Mouse (Mus musculus) limb, embryonic 10.5 days (tissue): ENCODE measurements at regions not wholly inside any gene's neighbourhood (a gene's known extent, or its start where the extent isn't known, plus 50 kb on each side); places are given as distances from the start of the nearest gene placed in this dataset.

Experiments
- DNase-seq: peaks from one replicate; pipeline ENCODE4 v3.0.0-alpha.2; 2017; ENCODE audit warnings: low spot score
- H3K27ac ChIP-seq: fragments of 300-500 bp; sonication (generic); 2 replicates; pipeline ENCODE4 v1.5.1; 2016; ENCODE audit warnings: mild to moderate bottlenecking
- H3K27me3 ChIP-seq: fragments of 300-500 bp; sonication (generic); 2 replicates; pipeline ENCODE4 v1.6.1; 2016; ENCODE audit warnings: low read depth, mild to moderate bottlenecking; ENCODE audit not compliant: poor library complexity, severe bottlenecking
- H3K36me3 ChIP-seq: fragments of 300-500 bp; sonication (generic); 2 replicates; pipeline ENCODE4 v1.6.1; 2016; ENCODE audit warnings: mild to moderate bottlenecking, moderate library complexity
- H3K4me1 ChIP-seq: fragments of 300-500 bp; sonication (generic); 2 replicates; pipeline ENCODE4 v1.6.1; 2016
- H3K4me3 ChIP-seq: fragments of 300-500 bp; sonication (generic); 2 replicates; pipeline ENCODE4 v1.5.1; 2016; ENCODE audit warnings: mild to moderate bottlenecking, moderate library complexity
- H3K9me3 ChIP-seq: fragments of 300-500 bp; sonication (generic); replicated peaks from 2 replicates; pipeline ENCODE4 v1.6.1; 2016; ENCODE audit warnings: mild to moderate bottlenecking
- WGBS: fragments of 180-500 bp; shearing (Covaris S2); methylation state at CpG from one replicate; pipeline ENCODE4 v1.1.7; 2016; 5-methylcytosine and 5-hydroxymethylcytosine counted together

GRCm38 (mm10) chr3:117049410-117049809 lies 80.6 kb upstream of the Palmd start:
- Histone ChIP-seq H3K27ac (no peak overlapping the region), H3K36me3 (no peaks in the 10 kb centered on the region), H3K27me3 (no peaks in the 10 kb centered on the region), H3K9me3 (no peaks in the 10 kb centered on the region), H3K4me3 (no peak overlapping the region), H3K4me1 (no peaks in the 10 kb centered on the region)
- no peak for DNase-seq
- WGBS = 71% methylated on average over 3 of the region's 3 CpGs

GRCm38 (mm10) chr3:117044809-117045208 lies 76.0 kb upstream of the Palmd start:
- no peak overlapping the region for H3K27ac ChIP-seq
- no peaks in the 10 kb centered on the region for H3K27me3 ChIP-seq
- H3K4me1 ChIP-seq = no peaks in the 10 kb centered on the region
- no peaks in the 10 kb centered on the region for H3K9me3 ChIP-seq
- WGBS = 87% methylated on average over 4 of the region's 4 CpGs
- H3K36me3 ChIP-seq = no peaks in the 10 kb centered on the region
- DNase-seq = no peak
- H3K4me3 ChIP-seq = no peak overlapping the region

GRCm38 (mm10) chr3:117044304-117044703 lies 75.5 kb upstream of the Palmd start:
- no peaks in the 10 kb centered on the region for H3K9me3 ChIP-seq
- H3K36me3 ChIP-seq = no peaks in the 10 kb centered on the region
- no peak overlapping the region for H3K27ac ChIP-seq
- no peaks in the 10 kb centered on the region for H3K27me3 ChIP-seq
- H3K4me1 ChIP-seq = no peaks in the 10 kb centered on the region
- no peak for DNase-seq
- no peak overlapping the region for H3K4me3 ChIP-seq
- 74% methylated on average over 2 of the region's 2 CpGs for WGBS

GRCm38 (mm10) chr3:117038928-117039300 lies 70.1 kb upstream of the Palmd start:
- no peaks in the 10 kb centered on the region for H3K27me3 ChIP-seq
- H3K4me1 ChIP-seq = no peaks in the 10 kb centered on the region
- H3K9me3 ChIP-seq = no peaks in the 10 kb centered on the region
- H3K4me3 ChIP-seq = no peak overlapping the region
- H3K36me3 ChIP-seq = no peaks in the 10 kb centered on the region
- H3K27ac ChIP-seq = no peak overlapping the region
- DNase-seq = no peak
- WGBS = 95% methylated on average over 1 of the region's 1 CpGs

- Histone ChIP-seq H3K27me3 (no peaks in the 10 kb centered on the region), H3K9me3 (no peaks in the 10 kb centered on the region), H3K4me3 (no peak overlapping the region), H3K27ac (no peak overlapping the region), H3K36me3 (no peaks in the 10 kb centered on the region), H3K4me1 (no peaks in the 10 kb centered on the region)
- 86% methylated on average over 4 of the region's 4 CpGs for WGBS
- DNase-seq = no peak
Observed at GRCm38 (mm10) chr3:117038280-117038927, 69.6 kb upstream of the Palmd start.
